Mouse (Mus musculus) left cerebral cortex, adult 18-20 months (tissue): Measurements from ENCODE around the gene Zfp78. TPM values are rescaled to one million over a fixed set of nuclear protein-coding genes. Genes with fewer than 3 reads are reported as not detected.

Experiments used
- DNase-seq, 2 experiments: peaks; one replicate each; pipeline ENCODE4 v3.0.0; 2021 to 2022; ENCODE audit warnings: low spot score in 2 of 2, mixed read lengths in 1 of 2
- total RNA-seq, 2 experiments: library from RNA; stranded (reverse); gene quantifications; 2 replicates each; pipeline ENCODE4 v1.2.3; 2021

The Zfp78 gene
- total RNA-seq, 2 experiments from 2014 or later: 4.1 to 5.2 TPM

- DNase-seq: peak in 1 of 2 experiments; percentile 13
Measured at GRCm38 (mm10) chr7:6386995-6387394, 23.9 kb downstream of the Zfp78 start.

GRCm38 (mm10) chr7:6388971-6389370 is 25.9 kb downstream of the Zfp78 start:
- no peak for DNase-seq

GRCm38 (mm10) chr7:6389449-6389848 is 26.4 kb downstream of the Zfp78 start:
- DNase-seq: no peak

- DNase-seq: peak; percentile 67 to 75
Measured at GRCm38 (mm10) chr7:6397996-6398975, 35.2 kb downstream of the Zfp78 start, which contains the start of gene Smim17. Gene Smim17 (plus strand): TSS chr7:6398715.

- DNase-seq: peak; percentile 50 to 66
Measured at GRCm38 (mm10) chr7:6410043-6410442, 47.0 kb downstream of the Zfp78 start, which contains the start of gene Gm20715. Gene Gm20715 (plus strand): TSS chr7:6410277.

GRCm38 (mm10) chr7:6414626-6415441 is 51.8 kb downstream of the Zfp78 start:
- peak; percentile 26 to 29 for DNase-seq

- no peak for DNase-seq
Measured at GRCm38 (mm10) chr7:6415442-6415787, 52.3 kb downstream of the Zfp78 start.

- DNase-seq: peak; percentile 50 to 60
Measured at GRCm38 (mm10) chr7:6419894-6420293, 56.8 kb downstream of the Zfp78 start.

- no peak for DNase-seq
Measured at GRCm38 (mm10) chr7:6429381-6429780, 66.3 kb downstream of the Zfp78 start.

- peak in 1 of 2 experiments; percentile 27 for DNase-seq
Measured at GRCm38 (mm10) chr7:6430342-6430741, 67.3 kb downstream of the Zfp78 start.

Other genes with a start within 250 kb of the Zfp78 start
- gene Zfp787, start 207.3 kb upstream of the Zfp78 start, total RNA-seq: 10 to 100 TPM; 27.0 to 27.9 TPM
- gene Zfp444, start 191.1 kb upstream of the Zfp78 start, total RNA-seq: 10 to 100 TPM; 52.1 to 54.8 TPM
- gene Galp, start 166.2 kb upstream of the Zfp78 start, total RNA-seq: not detected
- not detected for gene Zscan5b, start 141.0 kb upstream of the Zfp78 start, total RNA-seq
- gene Epp13, start 110.6 kb upstream of the Zfp78 start, total RNA-seq: not detected
- gene Zfp667, start 76.7 kb upstream of the Zfp78 start, total RNA-seq: 10 to 100 TPM; 15.8 to 16.8 TPM
- gene Zfp583, start 32.0 kb upstream of the Zfp78 start, total RNA-seq: 10 to 100 TPM; 10.2 to 13.1 TPM
- gene Gm3854, start 19.5 kb upstream of the Zfp78 start, total RNA-seq: 1 to 10 TPM; 4.8 to 5.4 TPM
- gene Zfp28, start 20.0 kb downstream of the Zfp78 start, total RNA-seq: 1 to 10 TPM; 7.7 to 8.6 TPM
- 10 to 100 TPM; 14.0 to 14.5 TPM for gene Smim17, start 35.4 kb downstream of the Zfp78 start, total RNA-seq
- under 1 TPM; 0.21 to 0.28 TPM for gene Gm20715, start 47.0 kb downstream of the Zfp78 start, total RNA-seq
- gene Olfr1344, start 75.4 kb downstream of the Zfp78 start, total RNA-seq: 1 to 10 TPM in 1 of 2 experiments, under 1 TPM in 1; 0.40 to 1.0 TPM
- not detected for gene Olfr1336, start 92.9 kb downstream of the Zfp78 start, total RNA-seq
- gene Olfr1346, start 103.8 kb downstream of the Zfp78 start, total RNA-seq: not detected
- gene Olfr5, start 123.7 kb downstream of the Zfp78 start, total RNA-seq: not detected
- not detected for gene Olfr1347, start 136.5 kb downstream of the Zfp78 start, total RNA-seq
- gene Olfr1348, start 145.5 kb downstream of the Zfp78 start, total RNA-seq: not detected
- gene Olfr1349, start 159.7 kb downstream of the Zfp78 start, total RNA-seq: not detected
- not detected for gene Olfr1350, start 201.6 kb downstream of the Zfp78 start, total RNA-seq